Mouse (Mus musculus): ENCODE data around the gene 3425401B19Rik. TPM values are rescaled to one million over a fixed set of nuclear protein-coding genes. Genes with fewer than 3 reads are reported as not detected.

3425401B19Rik gene
- under 1 TPM in 1 of 2 experiments, not detected in 1; 0.08 TPM for total RNA-seq (2021)
- long read RNA-seq: 0 reads

GRCm38 (mm10) chr14:32685124-32685826, at the start of gene 3425401B19Rik:
3425401B19Rik (minus strand) TSS chr14:32685293.
- DNase-seq (ENCODE audit: low spot score in 2 of 2): no peak

DNA sequence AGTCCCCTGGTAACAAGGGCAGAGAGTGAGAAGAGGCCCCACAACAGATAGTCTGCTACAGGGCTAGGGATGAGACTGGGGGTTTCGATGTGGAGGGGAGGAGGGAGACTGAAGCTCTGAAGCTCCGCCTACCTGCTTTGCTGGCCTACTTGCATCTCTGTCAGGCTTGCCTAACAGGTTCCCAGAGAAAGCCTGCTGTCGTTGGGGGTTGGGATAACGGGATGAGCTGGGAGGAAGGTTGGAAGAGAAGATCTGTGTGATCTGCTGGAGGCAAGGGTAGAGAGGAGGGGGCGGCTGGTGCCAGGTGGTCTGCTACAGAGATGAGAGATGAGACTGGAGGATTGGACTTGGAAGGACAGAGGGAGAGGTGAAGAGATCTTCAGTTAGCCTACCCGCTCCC, 47.9 kb upstream of the 3425401B19Rik start:
- DNase-seq (ENCODE audit: low spot score in 2 of 2): no peak

DNA sequence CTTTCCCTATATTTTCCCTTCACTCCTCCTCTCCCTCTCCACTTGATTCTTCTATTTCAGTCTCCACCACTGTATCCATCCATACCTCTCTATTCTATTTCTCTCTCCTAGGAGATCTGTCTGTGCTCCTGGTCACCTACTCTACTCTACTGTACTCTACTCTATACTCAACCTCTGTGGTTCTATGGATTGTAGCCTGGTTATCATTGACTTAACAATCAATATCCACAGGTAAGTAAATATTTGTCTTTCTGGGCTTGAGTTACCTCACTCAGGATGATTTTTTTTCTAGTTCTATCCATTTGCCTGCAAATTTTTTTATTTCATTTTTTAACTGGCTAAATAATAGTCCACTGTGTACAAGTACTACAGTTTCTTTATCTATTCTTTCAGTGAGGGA, 41.8 kb upstream of the 3425401B19Rik start:
- DNase-seq (ENCODE audit: low spot score in 2 of 2): no peak

GRCm38 (mm10) chr14:32721461-32721860, 36.4 kb upstream of the 3425401B19Rik start:
- DNase-seq (ENCODE audit: low spot score in 2 of 2): no peak

GRCm38 (mm10) chr14:32716763-32717439, 31.8 kb upstream of the 3425401B19Rik start:
- no peak for DNase-seq (ENCODE audit: low spot score in 2 of 2)

DNA sequence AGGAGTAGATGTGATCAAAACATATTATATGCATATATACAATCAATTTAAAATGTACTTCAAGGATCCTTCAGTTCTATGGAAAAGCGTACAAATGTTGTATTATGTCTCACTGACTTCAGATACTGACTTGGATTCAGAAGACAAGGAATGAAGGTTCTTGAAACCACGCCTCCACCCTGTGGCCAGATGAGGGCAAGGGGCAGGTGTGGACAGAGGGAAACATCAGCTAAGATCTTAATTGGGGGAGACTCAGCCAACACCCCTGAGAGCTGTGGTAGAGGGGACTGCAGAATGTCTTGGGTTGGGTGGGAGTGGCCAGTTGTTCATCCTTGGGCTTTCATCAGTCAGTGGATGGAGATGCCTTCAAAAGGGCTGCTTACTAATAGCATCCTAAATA, 30.4 kb upstream of the 3425401B19Rik start:
- DNase-seq (ENCODE audit: low spot score in 2 of 2): no peak

DNA sequence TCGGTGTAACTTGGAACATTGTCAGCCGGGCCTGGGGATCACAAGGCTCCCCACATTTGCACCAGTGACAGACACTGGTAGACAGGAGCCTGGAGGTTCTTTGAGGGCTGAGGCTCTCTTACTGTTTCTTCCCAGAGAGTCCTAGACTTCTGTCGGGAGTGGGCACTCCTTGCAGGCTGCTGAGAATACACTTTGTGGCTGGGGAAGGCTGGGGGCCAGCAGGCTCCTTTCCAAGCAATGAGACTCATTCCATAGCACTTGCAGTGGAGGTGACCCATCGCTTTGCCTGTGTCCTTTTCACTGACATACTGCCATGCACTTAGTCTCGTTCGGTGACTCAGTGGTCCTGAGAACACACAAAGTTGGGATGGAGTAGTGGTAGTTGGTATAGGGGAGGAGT, 30.0 kb upstream of the 3425401B19Rik start:
- DNase-seq (ENCODE audit: low spot score in 2 of 2): no peak

DNA sequence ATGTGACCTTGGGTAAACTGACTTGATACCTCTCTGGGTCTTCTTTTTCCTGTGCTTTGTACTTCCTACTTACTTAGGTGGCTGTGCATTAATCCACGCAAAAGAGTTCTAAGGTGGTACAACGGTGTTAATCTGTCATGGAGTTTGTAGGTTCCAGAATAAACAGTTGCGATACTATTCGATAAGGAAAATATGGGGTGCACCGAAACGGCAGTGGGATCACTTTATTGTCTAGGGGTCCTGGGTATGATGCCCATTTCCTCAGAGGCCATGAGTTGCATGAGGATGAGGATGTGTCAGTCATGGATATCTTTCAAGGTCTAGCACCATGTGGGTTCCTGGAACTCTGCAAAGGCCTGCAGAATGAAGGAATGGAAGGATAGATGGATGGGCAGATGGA, 24.8 kb upstream of the 3425401B19Rik start:
- DNase-seq (ENCODE audit: low spot score in 2 of 2): no peak

- DNase-seq (ENCODE audit: low spot score in 2 of 2): no peak
These were observed 23.7 kb upstream of the 3425401B19Rik start for GRCm38 (mm10) chr14:32708756-32709155.

DNA sequence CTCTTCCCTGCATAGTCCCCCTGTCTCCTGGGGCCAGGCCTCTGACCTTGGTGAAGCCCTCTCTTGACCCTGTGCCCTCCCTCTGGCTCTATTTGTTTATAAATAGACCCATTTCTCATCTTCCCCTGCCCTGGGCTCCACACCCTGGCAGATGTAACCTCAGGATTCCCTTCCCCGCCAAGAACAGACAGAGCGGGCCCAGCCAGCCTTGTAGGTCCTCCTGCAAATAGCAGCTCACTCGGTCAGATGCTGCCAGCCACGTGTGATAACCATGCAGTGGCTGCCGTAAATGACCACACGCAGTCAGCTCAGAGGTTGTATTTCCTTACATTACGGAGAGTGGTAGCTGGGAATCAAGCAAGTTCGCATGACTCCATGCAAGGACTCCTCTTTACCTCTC, 22.8 kb upstream of the 3425401B19Rik start:
- no peak for DNase-seq (ENCODE audit: low spot score in 2 of 2)

DNA sequence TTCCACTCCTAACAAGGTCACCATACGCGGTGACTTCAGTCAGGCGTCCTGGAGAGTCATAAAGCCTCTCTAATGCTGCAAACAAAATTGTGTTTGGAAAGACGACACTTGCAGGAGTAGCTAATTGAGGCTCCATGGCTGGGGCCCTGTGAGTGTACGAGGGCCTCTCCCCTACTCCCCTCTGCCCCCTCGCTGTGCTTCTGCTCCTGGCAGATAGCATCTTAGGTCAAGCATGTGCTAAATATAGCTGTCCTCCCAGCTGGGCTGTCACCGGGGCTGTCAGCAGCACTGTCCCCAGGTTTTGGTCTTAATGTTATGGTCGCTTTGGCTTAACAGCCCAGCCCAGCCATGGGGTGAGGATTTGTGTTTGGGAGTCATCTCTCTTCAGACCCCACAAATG, 15.9 kb upstream of the 3425401B19Rik start:
- no peak for DNase-seq (ENCODE audit: low spot score in 2 of 2)

DNA sequence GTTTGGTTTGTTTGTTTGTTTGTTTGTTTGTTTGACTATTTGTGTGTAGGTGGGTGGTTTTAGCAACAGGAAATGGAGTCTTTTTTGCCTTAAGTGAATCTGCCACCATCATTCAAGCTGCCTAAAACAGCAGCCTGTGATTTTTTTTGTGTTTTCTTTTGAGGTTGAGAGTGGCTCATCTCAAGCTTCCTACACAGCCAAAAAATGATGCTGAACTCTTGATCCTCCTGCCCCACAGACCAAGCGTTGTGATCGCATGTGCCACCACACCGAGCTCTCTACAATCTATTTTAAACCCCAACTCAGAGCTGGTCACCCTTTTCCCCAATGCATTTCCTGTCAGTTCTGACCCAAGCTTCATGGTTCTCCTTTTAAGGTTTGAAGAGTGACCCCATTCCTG, 13.5 kb upstream of the 3425401B19Rik start:
- DNase-seq (ENCODE audit: low spot score in 2 of 2): no peak

DNA sequence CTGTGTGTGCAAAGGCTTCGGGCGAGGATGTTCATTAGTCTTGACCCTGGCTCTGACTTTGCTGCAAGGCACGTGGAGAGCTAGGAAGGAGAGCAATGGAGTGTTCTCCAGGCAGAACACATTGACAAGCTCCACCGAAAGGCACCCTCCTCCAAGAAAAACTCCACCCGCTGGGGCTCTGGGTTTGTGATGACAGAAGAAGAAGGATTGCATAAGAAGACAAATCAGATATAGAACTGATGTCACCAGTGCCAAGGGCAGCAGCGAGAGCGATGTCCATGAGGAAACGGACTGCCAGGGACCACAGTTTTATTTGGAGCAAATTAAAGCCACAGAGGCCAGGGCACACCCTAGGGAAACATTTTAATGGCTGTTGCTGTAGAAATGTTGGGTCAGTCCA, 12.7 kb upstream of the 3425401B19Rik start:
- DNase-seq (ENCODE audit: low spot score in 2 of 2): no peak

GRCm38 (mm10) chr14:32696344-32696743, 11.3 kb upstream of the 3425401B19Rik start:
- no peak for DNase-seq (ENCODE audit: low spot score in 2 of 2)

DNA sequence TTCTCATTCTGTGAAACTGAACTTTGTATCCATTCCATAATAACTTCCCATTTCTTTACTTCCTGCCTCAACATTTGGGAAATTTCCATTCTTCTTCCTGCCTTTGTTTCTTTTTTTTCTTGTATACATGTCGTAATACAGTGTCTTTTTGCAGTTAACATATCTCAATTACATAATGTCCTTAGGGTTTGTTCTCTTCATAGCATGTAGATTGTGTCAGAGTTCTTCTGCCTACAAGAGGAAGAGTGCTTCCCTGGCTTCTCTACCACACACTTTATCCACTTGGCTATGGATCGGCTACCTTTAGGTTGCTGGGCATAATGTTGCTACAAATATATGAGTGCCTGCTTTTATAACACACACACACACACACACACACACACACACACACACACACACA, 10.8 kb upstream of the 3425401B19Rik start:
- DNase-seq (ENCODE audit: low spot score in 2 of 2): no peak

DNA sequence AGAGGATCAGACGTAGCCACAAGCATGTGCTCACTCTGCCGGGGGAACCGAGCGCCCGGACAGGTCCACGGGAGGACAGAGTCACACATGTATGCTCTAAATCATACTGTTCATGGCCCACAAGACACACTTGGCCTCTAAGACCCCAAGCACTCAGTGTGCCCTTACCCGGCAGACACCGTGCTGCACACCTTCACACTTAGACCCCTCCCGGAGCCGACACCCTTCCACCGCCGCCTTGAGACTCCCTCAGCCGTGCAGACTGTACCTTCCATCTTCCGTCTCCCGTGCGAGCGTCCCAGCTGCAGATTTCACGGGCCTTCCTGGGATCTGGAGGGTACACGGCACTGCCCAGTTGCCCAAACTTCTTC, 373 bp downstream of the 3425401B19Rik start:
- DNase-seq (ENCODE audit: low spot score in 2 of 2): no peak

DNA sequence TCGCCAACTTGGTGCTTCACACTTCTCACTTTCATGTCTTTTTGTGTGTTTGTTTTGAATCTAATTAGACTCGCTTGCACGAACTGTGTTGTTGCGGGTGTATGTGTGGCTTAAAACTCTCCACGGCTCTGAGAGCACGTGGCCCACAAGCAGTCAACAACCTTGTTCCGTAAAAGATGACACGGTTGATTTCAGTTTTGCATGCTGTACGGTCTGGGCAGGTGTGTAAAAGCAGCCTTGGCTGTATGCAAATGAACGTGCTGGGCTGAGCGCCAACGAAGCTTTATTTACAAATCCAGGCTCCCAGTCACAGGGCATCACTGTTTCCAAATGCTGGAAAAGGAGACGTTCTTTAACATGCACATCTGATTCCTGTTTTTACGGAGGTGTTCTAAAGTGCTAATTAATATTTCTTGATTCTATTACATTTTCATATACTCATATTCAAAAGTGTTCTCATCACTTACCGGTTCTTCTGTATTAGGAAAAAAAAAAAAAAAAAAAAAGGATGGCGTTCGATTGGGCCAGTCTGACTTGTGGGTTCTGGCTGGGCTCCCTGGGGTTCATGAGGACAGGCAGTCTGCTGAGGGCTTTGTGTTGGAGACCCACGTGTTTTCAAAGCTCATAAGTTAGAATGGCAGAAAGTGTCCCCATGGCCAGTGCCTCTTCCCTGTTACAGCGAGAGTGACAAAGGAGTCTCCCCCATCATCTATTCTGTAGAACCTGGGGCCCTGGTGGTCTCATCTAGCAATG, 935 bp downstream of the 3425401B19Rik start:
- DNase-seq (ENCODE audit: low spot score in 2 of 2): peak in 1 of 2 experiments; percentile 3

- DNase-seq (ENCODE audit: low spot score in 2 of 2): peak in 1 of 2 experiments; percentile 3
These were observed 1.7 kb downstream of the 3425401B19Rik start for GRCm38 (mm10) chr14:32683251-32683838.

DNA sequence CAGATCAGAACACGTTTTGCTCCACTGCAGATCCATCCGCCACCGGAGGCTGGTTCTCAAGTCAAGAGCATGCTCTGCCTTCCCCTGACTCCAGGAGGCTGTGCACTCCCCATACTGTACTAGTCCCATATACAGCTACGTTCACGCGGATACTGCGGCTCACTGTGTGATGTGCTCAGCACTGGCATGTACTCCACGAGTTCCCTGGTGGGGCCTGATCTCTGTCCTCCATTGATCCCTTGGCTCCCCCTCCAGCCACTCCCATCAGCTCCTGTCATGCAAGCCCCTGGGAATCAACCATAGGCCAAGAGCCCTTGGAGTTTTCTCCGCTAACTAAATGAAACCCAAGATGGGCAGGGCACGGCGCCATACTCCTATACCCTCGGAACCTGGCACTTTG, 2.6 kb downstream of the 3425401B19Rik start:
- no peak for DNase-seq (ENCODE audit: low spot score in 2 of 2)

DNA sequence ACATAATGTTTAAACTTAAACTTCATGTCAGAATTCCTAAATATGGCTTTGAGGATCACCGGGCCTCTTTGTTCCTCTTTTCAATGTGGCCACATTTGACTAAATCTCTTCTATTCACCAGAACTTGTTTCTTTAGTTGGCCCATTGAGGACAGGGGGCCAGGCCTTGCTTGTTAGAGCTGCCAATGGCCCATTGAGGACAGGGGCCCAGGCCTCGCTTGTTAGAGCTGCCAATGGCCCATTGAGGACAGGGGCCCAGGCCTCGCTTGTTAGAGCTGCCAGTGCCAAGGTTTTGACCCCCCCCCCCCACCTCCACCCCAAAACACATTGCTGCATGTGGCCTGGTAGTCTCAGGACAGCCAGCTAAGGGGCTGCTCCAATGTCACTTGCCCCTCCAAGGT, 3.5 kb downstream of the 3425401B19Rik start:
- DNase-seq (ENCODE audit: low spot score in 2 of 2): no peak

DNA sequence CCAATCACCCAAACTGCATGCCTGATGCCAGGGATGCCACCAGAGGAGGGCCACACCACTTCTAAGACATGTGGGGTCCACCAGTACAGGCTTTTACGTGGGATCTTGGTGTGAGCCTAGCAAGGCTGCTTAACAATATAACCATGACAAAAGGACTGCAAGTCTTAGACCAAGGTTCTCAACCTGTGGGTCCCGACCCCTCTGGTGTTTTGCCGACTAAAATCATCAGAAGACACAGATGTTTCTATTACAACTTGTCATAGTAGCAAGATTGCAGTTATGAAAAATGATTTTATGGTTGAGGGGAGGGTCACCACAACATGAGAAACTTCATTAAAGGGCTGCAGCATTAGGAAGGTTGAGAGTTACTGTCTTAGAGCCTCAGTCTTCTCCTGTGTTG, 6.5 kb downstream of the 3425401B19Rik start:
- no peak for DNase-seq (ENCODE audit: low spot score in 2 of 2)

GRCm38 (mm10) chr14:32673178-32673577, 11.9 kb downstream of the 3425401B19Rik start:
- DNase-seq (ENCODE audit: low spot score in 2 of 2): peak in 1 of 2 experiments; percentile 7

Measured in layer of hippocampus, adult 18-20 months (tissue).